Mouse (Mus musculus) C2C12 (cell line): Measurements from ENCODE around the gene Gm15217.

Experiments used
- CEBPB ChIP-seq: IDR thresholded peaks from one replicate; pipeline ENCODE4 v1.6.1; 2011; ENCODE audit warnings: low read depth, mild to moderate bottlenecking, control low read depth, moderate library complexity
- CTCF ChIP-seq: IDR thresholded peaks from one replicate; pipeline ENCODE4 v1.5.1; 2011; ENCODE audit not compliant: control insufficient read depth, insufficient read depth, insufficient read length
- MYOD1 ChIP-seq: IDR thresholded peaks from one replicate; pipeline ENCODE4 v1.6.1; 2011; ENCODE audit warnings: low read depth; ENCODE audit not compliant: control insufficient read depth, insufficient read length
- USF1 ChIP-seq: IDR thresholded peaks from one replicate; pipeline ENCODE4 v1.6.1; 2011; ENCODE audit warnings: low read depth, mild to moderate bottlenecking, control low read depth, moderate library complexity

DNA sequence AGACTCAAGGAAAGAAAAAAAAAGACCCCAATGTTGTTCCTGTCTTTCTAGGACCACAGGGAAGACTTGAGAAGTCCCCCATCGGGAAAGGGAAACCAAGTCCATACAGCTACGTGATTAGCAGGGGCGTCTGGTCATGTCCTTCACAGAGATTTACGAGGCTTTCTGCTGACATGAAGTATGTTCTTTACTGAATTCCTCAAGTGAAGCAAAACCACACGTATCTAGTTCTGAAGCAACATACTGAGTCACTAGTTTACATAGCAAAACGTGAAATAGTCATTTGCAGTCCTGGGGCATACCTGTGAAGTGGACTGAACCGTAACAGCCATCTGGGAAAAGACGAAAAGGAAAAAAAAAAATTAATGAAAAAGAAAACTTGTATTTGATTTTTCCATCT is 21.5 kb upstream of the Gm15217 start:
- TF ChIP-seq CTCF (no peak), CEBPB (no peak), USF1 (no peak), MYOD1 (no peak)
